Mouse (Mus musculus) splenic B cell, adult 2 months (primary cell): ENCODE measurements around the gene Pctp.

Source experiments
- DNase-seq: peaks from one replicate; pipeline ENCODE4 v3.0.0-alpha.2; 2011; ENCODE audit warnings: low read depth, low spot score
- H3K27me3 ChIP-seq: 2 replicates; pipeline ENCODE4 v1.6.1; 2012; ENCODE audit warnings: mild to moderate bottlenecking, low read length, moderate library complexity, mixed read lengths; ENCODE audit not compliant: control insufficient read depth, poor library complexity, insufficient read depth, severe bottlenecking
- H3K36me3 ChIP-seq: 2 replicates; pipeline ENCODE4 v1.6.1; 2012; ENCODE audit warnings: mild to moderate bottlenecking, low read length, moderate library complexity, mixed read lengths; ENCODE audit not compliant: control insufficient read depth, poor library complexity, insufficient read depth, severe bottlenecking

Gene Pctp

DNA sequence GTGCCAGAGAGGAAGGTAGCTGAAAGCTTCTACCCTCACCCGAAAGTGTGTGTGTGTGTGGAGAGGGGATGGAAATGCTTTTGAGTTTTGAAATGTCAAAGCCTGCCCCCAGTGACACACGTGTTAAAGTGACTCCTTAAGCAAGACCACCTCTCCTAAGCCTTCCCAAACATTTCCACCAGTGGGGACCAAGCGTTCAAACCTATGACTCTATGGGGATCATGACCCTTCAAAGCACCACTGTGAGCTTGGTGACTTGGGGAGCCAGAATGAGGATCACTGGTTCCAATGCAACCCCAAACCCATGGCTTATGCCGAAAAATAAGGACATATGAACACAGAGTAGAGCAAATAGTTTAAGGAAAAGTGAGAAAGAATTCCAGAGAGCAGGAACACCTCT, 6.3 kb downstream of the Pctp start:
- H3K27me3 ChIP-seq = no peaks in the 10 kb centered on the region
- no peak for DNase-seq
- no peaks in the 10 kb centered on the region for H3K36me3 ChIP-seq

DNA sequence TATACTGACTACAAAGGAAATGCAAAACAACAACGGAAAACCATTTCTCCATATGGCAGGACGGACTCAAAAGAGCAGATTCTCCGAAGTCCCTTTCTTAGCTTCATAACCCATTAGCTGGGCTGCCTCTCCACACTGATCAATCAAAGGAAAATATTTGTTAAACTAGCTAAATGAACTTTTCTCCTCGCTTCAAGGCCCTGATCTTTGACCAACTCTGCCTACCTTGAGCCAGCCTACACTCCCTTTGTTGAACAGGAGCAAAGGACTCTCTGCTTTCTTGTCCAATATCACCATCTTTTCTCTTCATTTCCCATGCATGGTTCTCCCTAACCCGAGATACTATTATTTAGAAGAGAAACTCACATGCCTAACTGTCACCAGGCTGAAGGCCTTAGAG, 7.1 kb downstream of the Pctp start:
- no peak for DNase-seq
- Histone ChIP-seq H3K36me3 (no peaks in the 10 kb centered on the region), H3K27me3 (no peaks in the 10 kb centered on the region)

DNA sequence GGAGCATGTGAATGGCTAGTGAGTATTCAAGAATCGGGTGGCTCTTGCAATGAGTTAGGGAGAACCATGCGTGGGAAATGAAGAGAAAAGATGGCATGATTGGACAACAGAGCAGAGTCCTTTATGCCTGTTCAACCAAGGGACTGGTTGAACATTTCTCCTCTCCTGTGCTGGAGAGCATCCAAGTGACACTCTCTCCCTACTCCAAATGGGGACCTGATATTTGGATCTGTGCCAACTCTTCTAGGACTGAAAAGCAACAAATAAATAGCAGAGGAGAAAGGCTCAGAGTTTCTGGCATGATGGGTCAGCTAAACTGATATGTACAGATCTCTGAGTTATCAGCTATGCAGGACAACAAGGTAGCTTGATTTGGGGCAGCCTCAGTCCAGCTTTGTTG, 8.0 kb downstream of the Pctp start:
- DNase-seq = no peak
- no peaks in the 10 kb centered on the region for H3K36me3 ChIP-seq
- H3K27me3 ChIP-seq = no peaks in the 10 kb centered on the region

DNA sequence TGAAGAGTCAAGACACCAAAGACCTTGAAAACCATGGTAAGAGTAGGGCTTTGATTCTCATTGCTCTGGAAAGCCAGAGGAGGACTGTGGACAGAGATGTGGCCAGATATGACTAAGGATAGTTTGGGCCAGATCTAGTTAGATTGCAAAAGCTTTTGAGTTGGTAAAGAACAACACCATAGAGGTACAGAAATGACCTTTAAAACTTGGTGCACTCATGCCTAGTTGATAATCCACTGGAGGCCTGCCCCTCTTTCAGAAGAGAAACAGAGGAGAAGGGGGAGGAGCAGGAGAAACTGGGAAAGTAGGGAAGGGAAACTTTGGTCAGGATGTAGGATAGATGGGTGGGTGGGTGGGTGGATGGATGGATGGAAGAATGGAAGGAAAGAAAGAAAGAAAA, 11.0 kb downstream of the Pctp start:
- Histone ChIP-seq H3K36me3 (no peaks in the 10 kb centered on the region), H3K27me3 (no peaks in the 10 kb centered on the region)
- DNase-seq = no peak

DNA sequence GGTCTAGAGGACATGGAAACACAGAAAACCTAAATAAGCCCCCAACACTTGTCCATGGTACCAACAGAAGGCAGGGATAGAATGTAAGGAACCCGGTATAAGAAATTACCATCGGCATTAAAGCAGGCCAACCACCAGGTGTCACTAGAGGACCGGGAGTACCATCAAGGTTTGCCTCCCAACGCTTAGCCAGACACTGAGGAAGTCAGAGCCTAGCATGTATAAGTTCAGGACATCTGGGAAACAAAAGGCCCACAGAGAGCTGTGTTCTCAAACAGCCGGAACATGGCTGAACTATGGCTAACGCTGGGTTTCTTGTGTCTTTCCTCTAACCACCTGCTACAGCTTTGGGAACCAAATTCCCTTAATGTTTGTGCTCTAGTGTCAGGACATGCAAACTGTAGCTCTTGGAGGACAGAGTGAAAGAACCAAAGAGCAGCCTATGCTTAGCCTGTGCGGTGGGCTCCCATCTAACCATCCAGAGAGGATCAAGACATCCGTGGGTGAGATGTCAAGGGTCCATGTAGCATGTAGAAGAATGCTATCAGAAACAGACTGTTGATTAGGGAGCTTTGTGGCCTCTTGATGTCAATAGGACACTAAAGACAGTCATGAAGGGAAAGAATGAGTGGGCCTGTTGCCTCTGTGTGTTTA, 13.6 kb downstream of the Pctp start:
- DNase-seq = peak; percentile 77
- Histone ChIP-seq H3K27me3 (no peaks in the 10 kb centered on the region), H3K36me3 (no peaks in the 10 kb centered on the region)

DNA sequence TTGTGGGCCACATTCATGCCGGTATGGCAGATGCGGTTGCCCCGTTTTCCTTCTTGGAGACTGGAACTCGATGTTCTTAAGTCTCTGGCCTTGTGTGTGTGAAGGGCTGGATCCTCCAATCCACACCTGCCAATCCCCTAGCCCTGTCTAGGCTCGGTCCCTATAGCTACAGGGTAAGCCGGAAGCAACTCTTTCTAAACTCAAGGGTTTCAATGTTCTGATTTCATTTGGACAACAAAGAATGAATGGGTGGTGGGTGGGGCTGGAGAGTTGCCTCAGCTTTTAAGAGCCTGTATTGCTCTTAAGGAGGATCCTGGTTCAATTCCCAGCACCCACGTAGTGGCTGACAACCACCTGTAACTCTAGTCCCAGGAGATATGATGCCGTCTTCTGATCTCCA, 16.2 kb downstream of the Pctp start:
- Histone ChIP-seq H3K36me3 (no peaks in the 10 kb centered on the region), H3K27me3 (no peaks in the 10 kb centered on the region)
- no peak for DNase-seq

DNA sequence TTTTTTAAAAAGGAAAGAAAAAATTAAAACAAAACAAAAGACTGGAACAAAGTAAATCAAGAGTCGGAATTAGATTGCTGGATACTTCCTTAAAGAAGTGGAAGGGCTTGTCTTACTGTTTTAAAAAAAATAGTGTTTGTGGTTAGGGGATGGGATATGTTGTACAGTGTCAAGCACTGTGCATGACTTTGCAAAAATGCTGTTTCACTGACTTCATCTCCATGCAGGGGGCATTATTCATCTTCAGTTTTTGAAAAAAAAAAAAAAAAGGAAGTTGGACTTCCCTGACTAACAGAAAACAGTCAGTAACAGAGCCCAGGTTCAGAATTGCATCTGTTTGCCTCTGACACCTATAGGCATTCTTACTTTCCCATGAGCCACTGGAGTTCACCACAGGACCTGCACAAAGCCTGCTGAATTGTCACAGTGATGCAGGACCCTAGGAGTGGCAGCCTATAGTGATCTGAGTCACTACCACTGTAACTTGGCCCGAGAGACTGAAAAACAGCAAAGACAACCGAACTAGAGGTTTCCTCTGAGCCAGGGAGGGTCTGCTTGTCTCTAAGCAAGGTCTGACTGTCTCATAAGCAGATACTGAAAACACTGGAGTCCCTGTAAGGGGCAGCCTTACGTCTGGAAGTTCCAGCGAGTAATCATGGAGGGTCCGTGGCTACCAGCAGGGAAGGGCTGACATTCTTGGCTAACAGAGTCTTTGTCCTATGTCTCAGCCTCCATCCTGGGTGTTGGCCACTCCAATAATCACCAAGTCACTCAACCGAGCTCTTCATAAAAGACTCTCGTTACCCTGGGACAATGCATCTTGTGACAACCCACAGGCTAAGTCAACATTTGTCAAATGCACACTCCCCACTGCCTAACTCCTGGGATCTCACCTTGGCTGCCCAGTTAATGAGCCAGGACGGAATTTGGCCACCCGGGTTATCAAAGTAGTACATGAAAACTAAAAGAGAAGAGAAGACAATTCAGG, 17.2 kb downstream of the Pctp start:
- Histone ChIP-seq H3K36me3 (no peaks in the 10 kb centered on the region), H3K27me3 (no peaks in the 10 kb centered on the region)
- DNase-seq = no peak

DNA sequence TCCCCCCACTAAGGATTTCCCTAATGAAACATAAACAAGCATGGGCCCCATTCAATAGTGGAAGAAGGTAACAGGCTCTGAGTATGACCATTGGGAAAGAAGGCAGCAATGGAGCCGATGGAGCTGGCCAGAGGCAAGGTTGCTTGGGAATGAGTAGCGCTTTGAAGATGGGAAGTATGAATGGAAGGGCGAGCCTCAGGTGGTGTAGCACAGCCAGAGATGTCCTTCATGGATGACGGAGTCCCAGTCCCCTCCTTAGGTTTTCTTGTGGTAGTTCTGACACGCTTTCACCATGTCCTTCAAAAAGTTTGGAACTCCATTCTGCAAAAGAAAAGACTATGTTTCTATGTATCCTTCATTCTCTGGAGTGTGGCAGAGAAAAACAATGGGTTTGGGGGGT, 18.3 kb downstream of the Pctp start:
- no peak for DNase-seq
- H3K36me3 ChIP-seq = no peaks in the 10 kb centered on the region

DNA sequence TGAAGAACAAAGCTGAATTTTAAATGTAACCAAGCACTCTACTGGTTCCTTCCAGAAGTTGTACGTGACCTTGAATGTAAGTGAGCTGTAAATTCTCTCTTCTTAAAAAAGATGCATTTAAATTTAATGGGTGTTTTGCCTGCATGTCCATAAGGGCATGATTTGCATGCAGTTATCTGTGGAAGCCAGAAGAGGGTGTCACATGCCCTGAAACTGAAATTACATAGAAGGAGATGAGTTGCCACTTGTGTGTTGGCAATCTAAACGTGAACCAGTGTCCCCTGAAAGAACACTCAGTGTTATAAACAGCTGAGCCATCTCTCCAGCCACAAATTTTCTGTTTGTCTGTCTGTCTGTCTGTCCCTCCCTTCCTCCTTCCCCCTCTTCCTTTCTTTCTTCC, 19.8 kb downstream of the Pctp start:
- Histone ChIP-seq H3K36me3 (no peaks in the 10 kb centered on the region), H3K27me3 (no peaks in the 10 kb centered on the region)
- no peak for DNase-seq

More for the DNA sequence above, 18.3 kb downstream of the Pctp start:
- H3K27me3 ChIP-seq = no peaks in the 10 kb centered on the region

DNA sequence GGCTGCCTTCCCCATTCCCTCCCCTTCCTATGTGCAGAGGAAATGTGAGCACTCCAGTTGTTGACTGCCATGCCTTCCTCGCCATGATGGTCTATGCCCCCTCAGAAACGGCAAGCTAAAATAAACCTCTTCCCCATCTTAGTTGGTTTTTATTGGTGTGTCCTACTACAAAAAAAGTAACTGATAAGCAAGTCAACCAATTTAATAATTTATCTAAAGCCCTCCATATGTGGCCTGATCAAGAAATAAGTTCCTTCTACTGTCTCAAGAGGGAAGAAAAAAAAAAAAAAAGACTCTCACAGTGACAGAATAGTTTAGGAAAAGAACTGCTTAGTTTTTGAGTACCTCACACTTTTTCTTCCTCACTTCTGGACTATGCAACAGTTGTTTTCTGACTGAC, 22.6 kb downstream of the Pctp start:
- Histone ChIP-seq H3K27me3 (no peaks in the 10 kb centered on the region), H3K36me3 (no peaks in the 10 kb centered on the region)
- DNase-seq = no peak

DNA sequence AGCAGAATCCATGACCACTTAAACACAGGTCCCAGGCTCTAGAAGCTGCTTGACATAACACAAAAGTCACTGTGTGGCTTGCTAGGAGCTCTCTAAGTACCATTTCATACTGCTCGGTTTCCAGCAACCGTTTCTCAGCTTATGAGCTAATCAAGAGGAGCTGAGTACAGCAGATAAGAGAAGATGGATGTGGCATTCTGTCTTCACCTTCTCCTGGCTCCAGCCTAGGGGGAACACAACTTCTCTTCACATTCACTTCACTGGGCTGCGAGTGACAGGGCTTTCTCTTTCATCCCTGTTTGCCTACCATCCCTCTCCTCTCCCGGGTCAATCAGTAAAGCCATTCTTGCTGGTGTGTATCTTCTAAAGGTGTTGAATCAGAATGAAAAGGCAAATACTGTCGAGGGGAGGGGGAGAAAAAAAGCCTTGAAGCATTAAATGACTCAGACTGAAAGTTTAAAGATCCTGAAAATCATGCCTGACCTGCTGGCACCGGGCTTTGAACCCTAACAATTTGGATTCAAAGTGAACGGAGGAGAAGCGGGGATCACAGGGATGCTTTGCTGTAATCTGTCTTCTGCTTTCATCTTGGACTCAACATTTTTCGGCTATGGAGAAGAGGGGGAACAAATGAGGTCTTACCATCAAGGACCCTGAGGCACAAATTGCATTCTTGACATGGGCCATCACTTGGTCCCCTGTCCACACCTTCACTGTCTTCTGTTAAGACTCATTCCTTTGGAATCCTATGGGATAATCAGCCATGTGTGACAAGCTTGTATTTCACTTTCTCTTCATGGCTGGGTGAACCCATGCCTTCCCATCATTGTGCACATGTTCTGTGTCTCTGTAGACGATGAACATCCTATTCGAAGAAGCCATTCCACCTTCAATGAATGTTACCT, 23.5 kb downstream of the Pctp start:
- no peak for DNase-seq
- H3K36me3 ChIP-seq = no peaks in the 10 kb centered on the region
- H3K27me3 ChIP-seq = no peaks in the 10 kb centered on the region

DNA sequence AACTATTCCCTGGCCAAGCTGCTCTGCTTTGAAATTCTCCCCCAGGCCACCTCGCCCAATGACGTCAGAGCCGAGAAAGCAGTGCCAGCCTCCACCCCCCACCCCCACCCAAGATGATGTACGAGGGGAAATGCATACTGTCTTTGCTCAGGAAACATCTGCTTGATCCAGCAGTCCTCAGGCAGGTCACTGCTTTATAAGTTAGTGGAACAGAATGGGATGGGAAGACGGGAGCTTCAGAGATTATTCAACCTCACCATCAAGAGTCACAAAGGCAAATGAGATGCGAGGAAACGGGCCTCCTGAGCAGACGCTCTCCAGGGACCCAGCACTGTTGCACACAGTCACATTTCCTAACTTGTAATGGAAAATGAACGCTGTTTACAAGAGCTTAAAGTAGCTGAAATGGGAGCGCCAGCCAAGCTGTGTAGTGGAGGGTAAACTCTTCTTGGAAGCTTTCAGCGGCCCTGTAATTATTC, 24.3 kb downstream of the Pctp start:
- DNase-seq = peak; percentile 33
- Histone ChIP-seq H3K36me3 (no peaks in the 10 kb centered on the region), H3K27me3 (no peaks in the 10 kb centered on the region)

DNA sequence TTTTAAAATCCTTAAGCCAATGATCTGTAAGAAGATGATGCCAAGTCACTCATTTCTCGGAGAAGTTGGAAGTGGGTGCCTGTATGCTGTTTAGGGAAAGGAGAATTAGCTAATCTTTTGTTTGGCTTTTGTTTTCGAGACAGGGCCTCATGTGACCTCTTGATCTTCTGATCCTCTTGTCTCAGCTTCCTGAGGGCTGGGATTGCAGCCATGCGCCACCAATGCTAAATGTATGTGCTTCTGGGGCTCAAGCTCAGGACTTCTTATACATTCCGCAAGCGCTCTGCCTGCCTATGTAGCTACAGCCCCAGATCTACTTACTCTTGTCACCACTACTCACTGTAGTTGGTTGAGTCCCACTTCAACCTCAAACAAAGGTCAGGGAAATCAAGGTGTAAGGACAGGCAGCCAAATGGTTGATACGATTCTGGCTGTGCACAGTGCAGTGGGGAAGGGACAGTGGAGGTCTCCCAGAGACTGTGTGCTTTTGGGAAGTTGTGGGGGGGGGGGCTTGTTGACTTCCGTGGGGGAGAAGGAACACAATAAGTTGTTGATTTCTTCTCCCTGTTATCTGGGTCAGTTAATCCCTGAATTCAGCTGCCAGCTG, 24.8 kb downstream of the Pctp start:
- H3K36me3 ChIP-seq = no peaks in the 10 kb centered on the region
- no peak for DNase-seq

DNA sequence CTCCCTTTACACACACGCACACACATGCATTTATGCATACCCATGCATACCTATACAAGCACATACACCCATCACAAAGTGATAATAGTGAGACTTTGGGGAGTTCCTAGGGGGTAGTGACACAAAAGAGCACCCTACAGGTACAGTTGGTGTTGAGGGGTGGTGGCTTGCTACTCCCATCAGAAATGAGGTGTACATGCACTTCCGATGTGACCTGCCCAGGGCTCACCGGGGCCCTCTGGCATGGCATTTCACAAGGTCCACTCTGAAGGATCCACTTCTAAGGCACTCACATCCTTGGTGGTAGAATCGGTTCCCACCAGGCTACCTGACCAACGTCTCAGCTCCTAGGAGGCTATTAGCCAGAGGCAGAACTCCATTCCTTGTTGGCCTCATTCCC, 26.3 kb downstream of the Pctp start:
- H3K36me3 ChIP-seq = no peaks in the 10 kb centered on the region
- H3K27me3 ChIP-seq = no peaks in the 10 kb centered on the region
- DNase-seq = no peak

More for the DNA sequence above, 24.8 kb downstream of the Pctp start:
- no peaks in the 10 kb centered on the region for H3K27me3 ChIP-seq
